Mouse (Mus musculus) heart, adult 2 months (tissue): ENCODE measurements around the gene Tns3. TPM values are rescaled to one million over a fixed set of nuclear protein-coding genes. Genes with fewer than 3 reads are reported as not detected.

ENCODE experiments used
- DNase-seq, 2 experiments: peaks; one replicate each; pipeline ENCODE4 v3.0.0; 2021
- H3K27ac ChIP-seq: fragments of 200-600 bp; 2 replicates; pipeline ENCODE4 v1.8.1; 2022
- H3K27me3 ChIP-seq: fragments of 200-500 bp; 2 replicates; pipeline ENCODE4 v1.6.1; 2012; ENCODE audit warnings: mild to moderate bottlenecking, low read length, inconsistent platforms, mixed read lengths; ENCODE audit not compliant: control insufficient read depth, insufficient read depth
- H3K36me3 ChIP-seq: fragments of 200-500 bp; 2 replicates; pipeline ENCODE4 v1.6.1; 2012; ENCODE audit warnings: low read length, inconsistent platforms; ENCODE audit not compliant: control insufficient read depth, insufficient read depth
- H3K4me1 ChIP-seq: fragments of 200-500 bp; 2 replicates; pipeline ENCODE4 v1.6.1; 2011; ENCODE audit warnings: low read length; ENCODE audit not compliant: control insufficient read depth, insufficient read depth
- H3K4me3 ChIP-seq: fragments of 200-600 bp; 2 replicates; pipeline ENCODE4 v1.8.1; 2022
- H3K79me2 ChIP-seq: fragments of 200-500 bp; replicated peaks from 2 replicates; pipeline ENCODE4 v1.6.1; 2012; ENCODE audit warnings: mild to moderate bottlenecking, inconsistent platforms, low read length, moderate library complexity, mixed read lengths; ENCODE audit not compliant: control insufficient read depth, insufficient read depth
- H3K9ac ChIP-seq: fragments of 200-500 bp; 2 replicates; pipeline ENCODE4 v1.6.1; 2012; ENCODE audit warnings: low read depth, mild to moderate bottlenecking, control low read depth, inconsistent platforms, low read length, mixed read lengths
- CTCF ChIP-seq: fragments of 200-600 bp; IDR thresholded peaks from 2 replicates; pipeline ENCODE4 v1.8.1; 2022; ENCODE audit warnings: antibody characterized with exemption, mild to moderate bottlenecking, moderate library complexity
- EP300 ChIP-seq: fragments of 200-500 bp; IDR thresholded peaks from 2 replicates; pipeline ENCODE4 v1.6.1; 2011; ENCODE audit warnings: low read depth, low read length, control low read depth; ENCODE audit not compliant: insufficient read depth
- POLR2A ChIP-seq: fragments of 200-500 bp; IDR thresholded peaks from 2 replicates; pipeline ENCODE4 v1.6.1; 2011; ENCODE audit warnings: mild to moderate bottlenecking, low read depth, low read length, control low read depth; ENCODE audit not compliant: insufficient read depth
- WGBS: fragments of 180-500 bp; shearing (Covaris S2); methylation state at CpG from one replicate; pipeline ENCODE4 v1.1.7; 2018; 5-methylcytosine and 5-hydroxymethylcytosine counted together
- intact Hi-C: fragments of 180-260 bp; cut with DNase I; formaldehyde crosslinking; loops from one replicate; pipeline ENCODE4 v1.15.1; 2025
- long read RNA-seq: library from polyadenylated mRNA; stranded (forward); transcript quantifications from one replicate; pipeline ENCODE4 v2.0.0, GENCODE M21; 2021
- polyA plus RNA-seq: library from polyadenylated mRNA; depleted of rRNA; stranded (reverse); fragments of >200 nt; gene quantifications from 2 replicates; pipeline ENCODE4 v1.2.3, GENCODE M21; 2012; rRNA removed
- total RNA-seq, 2 experiments: library from RNA; stranded (reverse); gene quantifications; 2 replicates each; pipeline ENCODE4 v1.2.3; 2021

Tns3 gene
- total RNA-seq = 10 to 100 TPM; 23.1 to 23.9 TPM
- 14.8 and 18.4 TPM in 2 replicates for polyA plus RNA-seq
- long read RNA-seq, partial matches to known transcripts = 2 of 4 reads
- long read RNA-seq, other reads (novel, unspliced or antisense) = 2 of 4 reads

DNA sequence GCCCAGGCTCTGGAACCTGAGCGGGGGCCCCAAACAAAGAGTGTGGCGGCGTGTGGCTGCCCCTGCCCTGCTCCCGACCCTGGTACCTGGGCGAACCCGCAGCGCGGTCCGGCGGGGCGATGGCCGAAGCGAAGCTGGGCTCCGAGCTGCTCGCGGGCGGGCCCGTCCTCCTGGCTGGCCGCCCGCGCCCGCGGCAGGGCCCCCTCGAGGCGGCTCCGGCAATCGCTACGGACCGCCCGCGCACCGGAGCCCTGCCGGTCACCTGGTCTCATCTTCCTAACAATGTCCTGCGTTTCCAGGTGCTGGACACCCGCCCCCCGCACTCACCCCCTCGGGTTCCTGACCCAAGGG is at the start of gene Tns3:
TSS of gene Tns3 (minus strand) at position 143 of the 351 bp plus-strand sequence.
- under 1% methylated on average over 37 of the region's 37 CpGs for WGBS
- intact Hi-C loops = loop anchor here (1.0 to 5.0 kb wide), 3 partner anchors 41 to 127 kb away; no protein-coding TSS in a partner anchor
- peak within 1 kb of the TSS; percentile 81 for H3K9ac ChIP-seq
- H3K4me3 ChIP-seq = peak within 1 kb of the TSS; percentile 82
- H3K36me3 ChIP-seq = no peaks in the 10 kb centered on the region
- peak within 1 kb of the TSS; percentile 74 for H3K27ac ChIP-seq
- TF ChIP-seq CTCF = peak; percentile 69
- TF ChIP-seq POLR2A = no peak
- peak; percentile 82 to 83 for DNase-seq
- no peaks in the 10 kb centered on the region for H3K79me2 ChIP-seq
- H3K27me3 ChIP-seq = no peaks in the 10 kb centered on the region
- H3K4me1 ChIP-seq = peaks cover 12% of the 10 kb centered on the region

DNA sequence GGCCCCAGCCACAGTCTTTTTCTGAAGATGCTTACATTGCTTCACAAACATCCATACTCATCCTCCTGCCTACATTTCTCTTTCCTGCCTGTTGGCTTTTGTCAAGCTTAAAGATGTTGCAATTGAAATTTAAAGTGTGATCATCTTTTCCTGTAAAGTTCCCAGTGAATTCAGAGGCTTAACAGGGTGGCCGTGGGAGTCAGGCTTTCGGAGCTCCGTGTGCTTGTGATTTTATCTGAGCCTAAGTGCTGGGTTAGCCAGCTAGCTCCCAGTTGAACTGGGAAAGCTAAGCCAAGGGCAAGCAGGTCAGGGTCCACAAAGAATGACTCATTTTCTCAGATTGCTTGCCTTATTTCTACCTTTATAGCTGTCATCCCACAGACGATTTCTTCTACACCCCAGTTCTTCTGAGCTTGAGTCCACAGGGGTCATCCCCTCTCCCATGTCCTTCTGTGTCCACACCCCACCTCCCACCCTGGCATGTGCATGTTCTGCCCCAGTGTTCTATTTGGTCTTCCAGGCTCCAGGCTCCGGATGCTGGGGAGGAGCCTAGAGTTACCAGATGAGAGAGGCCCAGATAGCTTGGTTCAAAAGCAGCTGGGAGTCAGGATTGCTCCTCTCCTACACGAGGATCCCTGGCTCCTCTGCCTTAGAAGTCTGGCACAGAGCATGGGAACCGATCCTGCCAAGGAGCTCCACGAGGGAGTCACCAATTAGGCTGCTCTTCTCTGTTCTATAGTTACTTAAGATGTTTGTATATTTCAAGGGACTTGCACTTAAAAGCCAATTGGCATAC is 42.1 kb upstream of the Tns3 start:
- no peaks in the 10 kb centered on the region for H3K27me3 ChIP-seq
- TF ChIP-seq EP300 (no peak), CTCF (no peak), POLR2A (no peak)
- no peaks in the 10 kb centered on the region for H3K36me3 ChIP-seq
- peak in 1 of 2 experiments; percentile 41 for DNase-seq
- WGBS = 53% methylated on average over 8 of the region's 8 CpGs
- intact Hi-C loops = no loop called here
- no peak overlapping the region for H3K9ac ChIP-seq
- H3K27ac ChIP-seq = no peak overlapping the region
- no peaks in the 10 kb centered on the region for H3K4me1 ChIP-seq
- H3K79me2 ChIP-seq = no peaks in the 10 kb centered on the region
- no peak overlapping the region for H3K4me3 ChIP-seq

DNA sequence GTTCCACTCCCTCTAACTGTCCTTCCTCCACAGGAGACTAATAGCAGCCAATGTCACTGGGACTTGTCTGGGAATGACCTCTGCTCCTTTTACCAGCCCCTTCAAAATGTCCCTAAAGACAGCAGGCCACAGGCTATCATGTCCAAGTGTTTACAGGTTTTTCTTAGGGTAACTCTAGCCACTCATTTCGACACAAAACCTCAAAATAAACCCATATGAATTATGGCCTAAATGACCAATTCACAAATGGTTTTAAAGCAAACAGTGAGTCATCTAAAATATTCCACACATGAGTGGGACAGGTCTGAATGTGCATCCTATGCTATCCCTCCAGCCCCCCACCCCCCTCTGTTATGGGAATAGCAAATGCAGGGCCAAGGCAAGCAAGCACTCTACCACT is 40.8 kb upstream of the Tns3 start:
- H3K27ac ChIP-seq = no peak overlapping the region
- 93% methylated on average over 1 of the region's 1 CpGs for WGBS

DNA sequence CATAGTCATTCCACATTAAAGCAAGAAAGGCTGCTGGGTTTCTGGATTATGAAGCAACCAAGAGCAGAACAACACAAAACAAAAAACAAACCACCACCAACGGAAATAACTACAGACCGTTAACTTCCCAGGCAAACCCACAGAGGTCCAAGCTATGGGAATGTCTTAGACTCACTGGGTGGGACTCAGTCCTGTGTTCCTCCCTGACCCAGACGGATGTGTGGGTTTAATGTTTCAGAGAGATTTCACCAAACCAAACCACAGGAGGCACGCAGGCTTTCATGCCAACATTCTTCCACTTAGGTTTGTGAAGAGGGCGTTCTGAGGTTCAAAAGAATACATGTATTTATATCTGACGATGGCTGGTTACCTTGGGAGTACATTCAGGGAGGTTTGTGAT is 39.5 kb upstream of the Tns3 start:
- no peak for DNase-seq
- intact Hi-C loops = no loop called here
- H3K27me3 ChIP-seq = no peaks in the 10 kb centered on the region
- WGBS = 79% methylated on average over 6 of the region's 6 CpGs
- no peak overlapping the region for H3K4me3 ChIP-seq
- H3K79me2 ChIP-seq = no peaks in the 10 kb centered on the region
- no peaks in the 10 kb centered on the region for H3K4me1 ChIP-seq
- H3K9ac ChIP-seq = no peak overlapping the region
- no peaks in the 10 kb centered on the region for H3K36me3 ChIP-seq
- TF ChIP-seq CTCF (no peak), POLR2A (no peak), EP300 (no peak)
- no peak overlapping the region for H3K27ac ChIP-seq

More for the DNA sequence above, 40.8 kb upstream of the Tns3 start:
- H3K36me3 ChIP-seq = no peaks in the 10 kb centered on the region
- DNase-seq = no peak
- H3K4me3 ChIP-seq = no peak overlapping the region
- TF ChIP-seq CTCF (no peak), EP300 (no peak), POLR2A (no peak)
- H3K79me2 ChIP-seq = no peaks in the 10 kb centered on the region
- H3K4me1 ChIP-seq = no peaks in the 10 kb centered on the region
- no peak overlapping the region for H3K9ac ChIP-seq
- intact Hi-C loops = no loop called here
- no peaks in the 10 kb centered on the region for H3K27me3 ChIP-seq

DNA sequence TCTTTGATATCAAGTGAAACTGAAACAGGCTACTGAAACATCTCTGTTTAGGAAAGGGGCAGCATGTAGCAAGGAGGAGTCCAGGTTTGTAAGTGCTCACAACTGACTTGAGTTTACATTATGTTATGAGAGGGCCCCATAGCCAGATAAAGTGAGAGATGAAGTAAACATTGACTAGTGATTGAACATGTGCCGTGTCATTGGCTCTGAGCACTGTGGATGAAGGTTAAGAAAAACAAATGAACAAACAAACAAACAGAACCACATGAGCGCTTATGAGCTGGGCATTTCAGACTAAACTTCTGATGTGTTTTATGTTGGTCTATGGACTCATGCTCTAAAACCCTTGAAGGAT is 38.2 kb upstream of the Tns3 start:
- Histone ChIP-seq H3K36me3 (no peaks in the 10 kb centered on the region), H3K4me1 (no peaks in the 10 kb centered on the region), H3K27me3 (no peaks in the 10 kb centered on the region), H3K79me2 (no peaks in the 10 kb centered on the region), H3K27ac (no peak overlapping the region), H3K9ac (no peak overlapping the region), H3K4me3 (no peak overlapping the region)
- WGBS = 97% methylated on average over 2 of the region's 2 CpGs
- DNase-seq = no peak
- intact Hi-C loops = no loop called here
- TF ChIP-seq POLR2A = no peak
- TF ChIP-seq CTCF = no peak
- TF ChIP-seq EP300 = no peak

DNA sequence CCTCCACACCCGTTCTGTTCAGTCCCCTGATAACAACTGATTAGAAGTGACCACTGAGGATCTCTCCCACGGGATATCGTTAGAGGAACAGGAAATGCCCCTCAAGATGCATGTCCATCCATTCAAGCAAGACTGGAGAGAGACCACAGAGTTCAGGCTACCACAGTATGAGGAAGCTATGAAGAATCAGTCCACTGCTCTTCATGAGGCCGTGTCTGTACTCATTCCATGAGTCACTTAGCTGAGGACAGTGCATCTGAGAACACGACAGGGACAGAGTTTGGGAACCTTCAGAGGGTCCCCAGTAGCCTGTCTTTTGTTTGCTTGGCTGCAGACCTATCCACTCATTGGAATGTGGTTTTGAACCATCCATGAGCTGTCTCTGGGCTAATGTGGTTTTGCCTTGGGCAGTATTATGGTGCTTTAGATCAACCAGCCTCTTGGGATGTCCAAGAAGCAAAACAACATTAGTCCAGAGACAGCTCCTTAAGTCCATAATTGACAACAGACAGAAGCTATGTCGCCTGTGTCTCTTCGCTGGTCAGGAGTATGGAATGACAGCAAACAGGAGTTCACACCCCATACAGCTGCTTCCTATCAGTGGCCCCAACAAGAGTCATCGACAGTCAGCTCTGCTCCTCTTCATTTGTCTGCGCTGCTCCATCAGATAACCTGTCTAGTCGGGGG is 37.7 kb upstream of the Tns3 start:
- TF ChIP-seq EP300 = no peak
- no peak for TF ChIP-seq POLR2A
- no peak for TF ChIP-seq CTCF
- Histone ChIP-seq H3K27ac (no peak overlapping the region), H3K79me2 (no peaks in the 10 kb centered on the region), H3K4me1 (no peaks in the 10 kb centered on the region), H3K4me3 (no peak overlapping the region), H3K36me3 (no peaks in the 10 kb centered on the region), H3K9ac (no peak overlapping the region), H3K27me3 (no peaks in the 10 kb centered on the region)
- DNase-seq = no peak
- intact Hi-C loops = no loop called here
- 52% methylated on average over 10 of the region's 10 CpGs for WGBS
